Mouse (Mus musculus) heart, postnatal 0 days (tissue): ENCODE measurements around the gene Ncs1. TPM values are rescaled to one million over a fixed set of nuclear protein-coding genes. Genes with fewer than 3 reads are reported as not detected.

Experiments used
- ATAC-seq: fragments of 200-750 bp; cut with Nextera tagmentation; 2 replicates; pipeline ENCODE4 v1.8.0; 2017; ENCODE audit warnings: low read depth, moderate number of reproducible peaks, moderate library complexity; ENCODE audit not compliant: insufficient read depth
- DNase-seq: peaks from one replicate; pipeline ENCODE4 v3.0.0-alpha.2; 2016; ENCODE audit warnings: low spot score
- H3K27ac ChIP-seq: fragments of 300-500 bp; sonication (generic); 2 replicates; pipeline ENCODE4 v1.5.1; 2014; ENCODE audit warnings: low read depth, mild to moderate bottlenecking
- H3K27me3 ChIP-seq: fragments of 300-500 bp; sonication (generic); 2 replicates; pipeline ENCODE4 v1.6.1; 2014; ENCODE audit warnings: low read length, mixed read lengths; ENCODE audit not compliant: control insufficient read depth, insufficient read depth
- H3K36me3 ChIP-seq: fragments of 300-500 bp; sonication (generic); replicated peaks from 2 replicates; pipeline ENCODE4 v1.6.1; 2014; ENCODE audit warnings: low read length, mixed read lengths; ENCODE audit not compliant: control insufficient read depth, insufficient read depth
- H3K4me1 ChIP-seq: fragments of 300-500 bp; sonication (generic); 2 replicates; pipeline ENCODE4 v1.6.1; 2014; ENCODE audit warnings: antibody characterized with exemption; ENCODE audit not compliant: control insufficient read depth, insufficient read depth
- H3K4me2 ChIP-seq: fragments of 300-500 bp; sonication (generic); 2 replicates; pipeline ENCODE4 v1.6.1; 2014; ENCODE audit warnings: low read depth, mild to moderate bottlenecking, low read length, moderate library complexity
- H3K4me3 ChIP-seq: fragments of 300-500 bp; sonication (generic); 2 replicates; pipeline ENCODE4 v1.5.1; 2014; ENCODE audit warnings: low read depth, low read length
- H3K9ac ChIP-seq: fragments of 300-500 bp; sonication (generic); replicated peaks from 2 replicates; pipeline ENCODE4 v1.6.1; 2014; ENCODE audit warnings: low read depth, low read length, mixed read lengths
- H3K9me3 ChIP-seq: fragments of 300-500 bp; sonication (generic); replicated peaks from 2 replicates; pipeline ENCODE4 v1.6.1; 2016; ENCODE audit warnings: low read length; ENCODE audit not compliant: control insufficient read depth
- CTCF ChIP-seq: IDR thresholded peaks from 2 replicates; pipeline ENCODE4 v1.5.1; 2016; ENCODE audit warnings: antibody characterized with exemption, control low read depth, low read depth
- EP300 ChIP-seq: IDR thresholded peaks from 2 replicates; pipeline ENCODE4 v1.6.1; 2016; ENCODE audit warnings: antibody characterized with exemption, low read depth
- WGBS: fragments of 180-500 bp; shearing (Covaris S2); extraction: QIAGEN DNeasy Blood & Tissue Kit; methylation state at CpG from one replicate; pipeline ENCODE4 v1.1.7; 2014; 5-methylcytosine and 5-hydroxymethylcytosine counted together
- polyA plus RNA-seq: library from polyadenylated mRNA; unstranded; fragments of >200 nt; fragmentation: Nextera tagmentation; extraction: Ambion mirVana; gene quantifications from 2 replicates; pipeline ENCODE4 v1.2.1, GENCODE M21; 2015
- total RNA-seq: library from RNA; depleted of rRNA; stranded (reverse); fragments of >200 nt; gene quantifications from 2 replicates; pipeline ENCODE4 v1.2.3, GENCODE M21; 2014; ENCODE audit warnings: low replicate concordance; rRNA removed

Gene Ncs1
- total RNA-seq (24.9 and 31.4 TPM in 2 replicates), polyA plus RNA-seq (17.7 and 18.6 TPM in 2 replicates)

DNA sequence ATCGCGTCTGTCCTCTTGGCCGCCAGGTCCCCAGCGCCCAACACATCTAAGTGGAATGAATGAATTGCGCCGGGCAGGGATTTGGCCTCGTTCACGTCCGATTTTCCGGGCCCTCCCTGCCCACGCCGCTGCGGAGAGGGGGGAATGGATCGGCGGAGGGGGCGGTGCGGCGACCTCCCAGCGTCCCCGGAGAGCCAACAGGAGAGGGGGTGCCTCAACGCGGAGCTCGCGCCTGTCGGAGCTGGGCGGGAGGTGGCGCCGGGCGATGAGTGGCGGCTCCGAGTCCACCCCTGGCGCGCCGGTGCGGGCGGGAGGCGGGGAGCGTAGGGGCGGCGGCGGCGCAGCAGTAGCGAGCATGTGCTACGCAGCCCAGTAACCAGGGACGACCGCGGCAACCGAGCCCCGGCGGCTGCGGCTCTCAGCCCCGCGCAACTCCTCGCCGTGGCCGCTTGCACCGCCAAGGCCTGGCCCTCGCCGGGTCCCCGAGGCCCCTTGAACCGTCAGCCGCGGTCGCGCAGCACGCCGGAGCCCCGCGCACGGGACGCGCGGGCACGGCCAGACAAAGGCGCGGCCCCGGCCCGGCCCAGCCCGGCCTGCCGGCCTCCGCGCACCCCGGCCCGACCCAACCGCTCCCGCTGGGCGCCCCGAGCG is at the start of gene Ncs1:
Gene Ncs1, plus strand, starts transcription at position 333 of the 651 bp plus-strand sequence.
- Histone ChIP-seq H3K27ac (peak within 1 kb of the TSS; percentile 60), H3K4me3 (peak within 1 kb of the TSS; percentile 74), H3K4me2 (peak within 1 kb of the TSS; percentile 96), H3K4me1 (peaks cover 21% of the 10 kb centered on the region; the same call in 1 of the 2 replicates), H3K27me3 (no peaks in the 10 kb centered on the region), H3K9ac (peak within 1 kb of the TSS; percentile 79), H3K9me3 (no peaks in the 10 kb centered on the region), H3K36me3 (no peaks in the 10 kb centered on the region)
- TF ChIP-seq EP300: no peak
- TF ChIP-seq CTCF: peak; percentile 9; the same call in 1 of the 2 replicates
- DNase-seq: peak; percentile 59
- peak; percentile 86 for ATAC-seq
- WGBS: under 1% methylated on average over 70 of the region's 89 CpGs

DNA sequence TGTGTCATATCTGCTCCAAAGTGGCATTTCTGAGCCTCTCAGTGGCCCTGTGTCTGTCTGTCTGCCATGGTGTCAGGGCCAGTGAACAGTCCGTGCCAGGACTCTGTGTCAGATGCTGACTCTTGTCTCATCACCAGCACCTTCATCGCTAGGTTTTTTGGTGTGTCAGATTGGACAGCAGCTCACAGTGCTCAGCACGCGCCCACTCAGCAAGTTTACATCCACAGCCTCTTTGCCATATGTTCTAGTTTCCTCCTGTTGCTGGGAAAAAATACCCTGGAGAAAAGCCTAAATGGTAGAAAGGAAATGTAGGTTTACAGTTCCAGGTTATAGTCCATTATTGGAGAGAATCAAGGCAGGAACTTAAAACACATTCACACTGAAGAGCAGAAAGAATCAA is 47.0 kb upstream of the Ncs1 start:
- Histone ChIP-seq H3K27me3 (no peaks in the 10 kb centered on the region), H3K4me3 (no peak overlapping the region), H3K9me3 (no peaks in the 10 kb centered on the region), H3K4me1 (peaks cover 32% of the 10 kb centered on the region), H3K4me2 (no peak overlapping the region), H3K36me3 (peaks cover 28% of the 10 kb centered on the region), H3K27ac (peak overlapping the region; percentile 57; the same call in 1 of the 2 replicates), H3K9ac (no peak overlapping the region; the same call in 1 of the 2 replicates)
- DNase-seq: no peak
- ATAC-seq: no peak
- TF ChIP-seq CTCF: no peak
- no peak for TF ChIP-seq EP300
- 50% methylated on average over 4 of the region's 4 CpGs for WGBS

DNA sequence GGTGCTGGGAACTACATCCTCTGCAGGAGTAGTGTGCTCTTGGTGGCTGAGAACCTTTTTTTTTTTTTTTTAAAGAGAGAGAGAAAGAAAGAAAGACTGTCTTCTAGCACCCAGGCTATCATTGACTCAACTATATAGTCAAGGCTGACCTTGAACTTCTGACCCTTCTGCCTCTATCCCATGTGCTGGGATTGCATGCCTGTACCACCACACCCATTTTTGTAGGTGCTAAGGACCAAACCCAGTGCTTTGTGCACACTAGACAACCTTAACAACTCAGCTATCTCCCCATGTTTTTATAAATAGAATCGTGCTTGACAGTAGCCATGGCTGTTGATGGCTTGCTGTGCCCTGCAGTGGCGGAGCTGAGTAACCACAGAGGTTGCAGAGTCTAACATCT is 45.6 kb upstream of the Ncs1 start:
- H3K4me3 ChIP-seq: no peak overlapping the region
- H3K4me1 ChIP-seq: peaks cover 44% of the 10 kb centered on the region
- peak; percentile 25 for ATAC-seq
- no peak for DNase-seq
- peak overlapping the region; percentile 59 for H3K27ac ChIP-seq
- no peak overlapping the region for H3K4me2 ChIP-seq
- no peaks in the 10 kb centered on the region for H3K27me3 ChIP-seq
- TF ChIP-seq EP300 (no peak), CTCF (no peak)
- H3K9me3 ChIP-seq: no peaks in the 10 kb centered on the region
- no peak overlapping the region for H3K9ac ChIP-seq
- WGBS: 32% methylated on average over 2 of the region's 2 CpGs
- H3K36me3 ChIP-seq: peaks cover 24% of the 10 kb centered on the region

DNA sequence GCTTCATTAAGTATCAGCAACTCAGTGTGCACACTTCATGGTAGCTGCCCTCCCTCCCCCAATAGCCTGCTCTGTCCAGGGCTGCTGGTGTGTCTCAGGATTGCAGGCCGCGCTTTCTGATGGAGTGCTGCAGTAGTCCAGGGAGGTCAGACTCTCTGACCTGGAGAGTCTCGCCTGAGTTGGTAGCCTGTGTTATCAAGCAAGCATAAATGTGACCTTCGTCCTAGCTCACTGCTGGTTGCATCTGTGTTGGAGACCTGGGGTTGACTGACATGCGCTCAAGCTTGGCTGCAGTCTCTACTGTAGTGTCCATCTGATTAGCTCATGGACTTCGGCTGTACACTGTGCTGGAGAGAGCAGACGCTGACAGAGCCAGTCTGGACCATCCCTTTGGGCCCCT is 43.8 kb upstream of the Ncs1 start:
- Histone ChIP-seq H3K27ac (peak overlapping the region; percentile 43; the same call in 1 of the 2 replicates), H3K36me3 (peaks cover 13% of the 10 kb centered on the region; the same call in 1 of the 2 replicates), H3K4me2 (no peak overlapping the region), H3K9ac (no peak overlapping the region), H3K4me1 (peaks cover 44% of the 10 kb centered on the region), H3K9me3 (no peaks in the 10 kb centered on the region), H3K27me3 (no peaks in the 10 kb centered on the region), H3K4me3 (no peak overlapping the region)
- WGBS: 41% methylated on average over 7 of the region's 7 CpGs
- ATAC-seq: no peak
- DNase-seq: no peak
- TF ChIP-seq CTCF (no peak), EP300 (no peak)

DNA sequence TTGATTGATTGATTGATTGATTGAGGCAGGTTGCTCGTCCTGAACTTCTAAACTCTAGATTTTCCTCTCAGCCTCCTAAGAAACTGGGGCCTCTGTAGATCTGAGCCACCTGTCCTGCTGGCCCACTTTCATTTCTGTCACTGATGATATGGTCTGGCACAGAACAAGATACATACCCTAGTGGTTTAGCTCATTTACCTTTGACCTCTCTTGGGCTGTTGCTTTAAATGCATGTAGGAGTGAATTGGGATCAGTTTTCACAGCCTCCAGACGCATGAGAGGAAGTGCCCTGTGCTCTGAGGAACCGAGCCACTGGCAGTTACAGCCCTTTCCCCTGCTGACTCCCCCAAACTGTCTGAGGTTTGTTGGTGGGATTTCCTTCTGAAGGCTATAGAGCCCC is 43.3 kb upstream of the Ncs1 start:
- no peaks in the 10 kb centered on the region for H3K27me3 ChIP-seq
- no peak overlapping the region for H3K4me2 ChIP-seq
- TF ChIP-seq EP300 (no peak), CTCF (no peak)
- peaks cover 49% of the 10 kb centered on the region for H3K4me1 ChIP-seq
- 38% methylated on average over 3 of the region's 3 CpGs for WGBS
- ATAC-seq: no peak
- H3K36me3 ChIP-seq: peaks cover 13% of the 10 kb centered on the region; the same call in 1 of the 2 replicates
- no peak overlapping the region for H3K4me3 ChIP-seq
- no peak overlapping the region for H3K27ac ChIP-seq
- no peak for DNase-seq
- H3K9me3 ChIP-seq: no peaks in the 10 kb centered on the region
- no peak overlapping the region for H3K9ac ChIP-seq
